Mouse (Mus musculus) layer of hippocampus, adult 11-12 months (tissue): ENCODE measurements at regions not wholly inside any gene's neighbourhood (a gene's known extent, or its start where the extent isn't known, plus 50 kb on each side); places are given as distances from the start of the nearest gene placed in this dataset.

Source experiments
- DNase-seq: peaks from one replicate; pipeline ENCODE4 v3.0.0; 2022; ENCODE audit warnings: low spot score

GRCm38 (mm10) chr3:156256719-156257118 lies 304.9 kb upstream of the Negr1 start:
- no peak for DNase-seq

GRCm38 (mm10) chr3:156264654-156265053 lies 296.9 kb upstream of the Negr1 start:
- DNase-seq, result no peak

DNA sequence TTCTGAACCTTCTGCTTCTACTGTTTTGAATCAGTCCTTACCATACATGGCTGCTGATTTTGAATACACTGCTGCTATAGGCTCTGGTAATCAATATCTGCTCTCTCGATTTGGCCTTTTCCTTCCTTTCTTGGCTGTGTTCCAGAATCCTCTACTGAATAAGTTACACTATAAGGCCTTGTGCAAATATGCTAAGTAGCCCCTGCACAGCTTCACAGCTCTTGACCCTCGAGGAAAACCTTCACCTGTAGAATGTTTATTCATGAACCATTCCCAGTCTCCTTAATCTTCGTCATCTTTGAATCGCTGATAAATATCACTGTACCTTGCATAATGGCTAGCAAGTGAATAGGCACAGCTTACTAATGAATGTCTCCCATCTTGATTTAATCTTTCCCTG lies 293.9 kb upstream of the Negr1 start:
- DNase-seq, result no peak

DNA sequence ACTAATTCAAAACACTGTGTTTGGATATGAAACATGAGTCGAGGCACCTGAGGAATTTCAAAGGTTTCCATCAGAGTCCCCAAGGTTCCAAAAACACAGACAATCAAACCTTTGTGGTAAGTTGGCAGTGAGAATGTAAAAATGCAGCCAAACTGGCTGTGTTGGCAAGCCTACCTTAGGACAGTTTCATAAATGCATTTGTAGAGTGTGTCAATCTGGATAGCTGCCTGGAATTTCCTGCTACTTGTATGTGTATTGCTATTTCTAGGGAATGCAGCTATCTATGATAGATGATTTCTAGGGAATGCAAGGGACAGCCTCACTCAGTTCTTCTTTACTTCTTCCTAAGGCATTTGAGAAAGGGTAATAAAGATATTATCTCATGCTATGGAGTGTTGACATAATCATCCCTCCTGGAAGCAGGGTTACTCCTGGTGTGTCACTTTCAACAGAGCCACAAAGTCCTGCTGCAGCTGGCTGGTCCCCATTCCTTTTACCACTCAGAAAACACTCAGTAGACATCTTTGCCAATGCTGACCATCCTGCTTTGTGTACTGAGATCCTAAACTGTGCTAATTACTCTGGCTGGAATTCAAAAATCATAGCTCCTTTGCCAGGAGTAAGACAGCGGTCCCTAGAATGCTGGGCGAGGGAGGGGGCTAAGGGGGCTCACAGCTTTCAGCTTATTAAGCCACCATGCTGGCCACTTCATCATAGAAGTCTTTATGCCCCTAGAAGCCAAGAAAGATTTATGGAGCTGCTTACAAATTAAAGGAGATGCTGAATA lies 261.4 kb upstream of the Negr1 start:
- DNase-seq, result peak; percentile 10

- DNase-seq, result no peak
Observed at GRCm38 (mm10) chr3:156301302-156301701, 260.3 kb upstream of the Negr1 start.

GRCm38 (mm10) chr3:156301745-156302144 lies 259.8 kb upstream of the Negr1 start:
- no peak for DNase-seq

GRCm38 (mm10) chr3:156304174-156304573 lies 257.4 kb upstream of the Negr1 start:
- no peak for DNase-seq

- no peak for DNase-seq
Observed at GRCm38 (mm10) chr3:156305064-156305463, 256.5 kb upstream of the Negr1 start.

DNA sequence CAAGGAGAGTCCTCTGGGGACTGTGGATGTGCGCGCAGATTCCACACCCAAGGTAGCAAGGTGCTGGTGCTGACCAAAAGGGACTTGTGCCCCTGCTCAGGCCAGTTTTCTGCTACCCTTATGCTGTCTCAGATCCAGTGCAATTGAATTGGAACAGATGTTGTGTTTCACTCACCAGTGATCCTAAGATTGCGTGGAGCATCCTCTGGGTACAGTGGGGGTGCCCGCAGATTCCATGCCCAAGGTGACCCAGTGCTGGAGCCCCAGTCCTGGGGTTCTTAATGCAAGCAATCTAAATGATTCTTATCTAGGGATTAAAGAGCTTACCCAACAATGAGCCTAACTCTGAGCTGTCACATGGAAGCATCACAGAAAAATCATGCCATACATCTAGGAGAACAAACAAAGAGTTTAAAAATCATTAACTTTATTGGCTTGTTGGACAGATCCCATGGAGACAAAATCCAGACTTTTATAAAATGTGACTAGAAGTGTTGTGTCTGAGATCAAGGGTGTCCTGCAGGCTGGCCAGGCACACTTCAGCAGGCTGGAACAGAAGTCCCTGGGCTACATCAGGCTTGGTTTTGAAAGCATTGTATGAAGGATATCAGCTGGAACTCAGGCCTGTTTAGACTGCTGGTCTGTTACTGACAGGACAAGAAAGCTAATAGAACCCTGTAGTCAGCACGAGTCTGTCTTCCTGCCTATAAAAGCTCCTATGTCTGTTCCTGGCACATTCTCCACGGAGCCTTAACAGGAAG lies 226.4 kb upstream of the Negr1 start:
- no peak for DNase-seq

DNA sequence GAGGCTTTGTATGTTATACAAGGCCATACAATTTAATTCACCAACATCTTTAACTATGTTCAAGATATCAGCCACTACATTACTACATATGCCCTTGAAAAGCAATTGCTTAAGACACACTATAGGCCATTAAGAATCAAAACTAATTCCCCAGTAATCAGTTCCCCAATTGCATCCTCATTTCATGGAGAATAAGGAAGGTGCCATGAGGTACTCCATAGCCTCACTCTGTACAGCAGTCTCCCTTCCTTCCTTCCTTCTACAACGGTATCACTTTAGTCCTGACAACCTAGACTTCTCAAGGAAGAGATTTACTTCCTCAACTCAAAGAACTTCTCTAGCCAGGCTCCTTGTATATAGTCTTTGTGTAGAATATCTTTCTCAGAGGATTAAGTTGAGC lies 220.1 kb upstream of the Negr1 start:
- DNase-seq, result no peak

GRCm38 (mm10) chr3:156351727-156352126 lies 209.9 kb upstream of the Negr1 start:
- no peak for DNase-seq

DNA sequence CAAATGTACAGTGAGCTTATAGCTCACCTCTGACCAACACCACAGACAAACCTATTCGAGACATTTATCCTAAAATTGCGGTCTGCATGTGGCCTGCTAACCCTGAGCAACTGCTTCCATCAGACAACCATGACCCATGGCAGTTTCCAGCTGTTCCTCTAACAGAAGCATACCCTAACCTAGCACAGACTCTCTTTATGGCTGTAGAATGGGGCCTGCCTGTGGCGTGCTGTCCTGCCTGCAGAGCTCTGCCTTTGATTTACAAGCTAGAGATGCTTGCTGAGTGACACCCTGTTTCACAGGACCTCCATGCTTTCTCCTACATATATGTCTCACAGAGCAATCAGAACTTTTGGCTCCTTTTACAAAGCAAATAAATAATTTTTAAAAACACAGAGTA lies 208.2 kb upstream of the Negr1 start:
- DNase-seq, result no peak

DNA sequence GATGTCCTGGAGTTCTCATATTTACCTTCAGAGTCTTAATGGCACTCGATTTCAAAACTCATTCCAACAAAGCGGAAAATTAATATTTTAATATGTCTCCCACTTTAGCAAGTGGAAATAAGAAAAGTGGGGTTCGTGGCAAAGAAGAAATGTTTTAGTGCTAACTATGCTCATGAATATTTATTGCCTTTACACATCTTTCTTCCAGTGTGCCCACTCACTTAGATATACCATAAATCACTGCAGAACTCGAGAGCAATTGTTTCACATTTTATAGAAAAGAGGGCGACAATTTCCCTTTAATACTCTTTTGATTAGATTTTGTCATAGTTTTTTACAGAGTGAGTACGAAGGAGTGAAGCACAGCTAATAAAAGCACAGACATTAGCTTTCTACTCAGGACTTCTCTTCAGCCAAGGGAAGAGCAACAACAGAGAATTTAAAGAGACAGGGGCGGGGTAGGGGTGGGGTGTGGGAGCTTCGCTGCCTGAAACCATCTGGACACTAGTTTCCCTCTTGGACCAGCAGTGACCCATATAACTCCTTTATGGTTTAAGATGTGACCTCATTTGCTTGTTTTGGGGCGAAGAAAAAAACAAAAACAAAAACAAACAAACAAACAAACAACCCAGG lies 207.6 kb upstream of the Negr1 start:
- no peak for DNase-seq

DNA sequence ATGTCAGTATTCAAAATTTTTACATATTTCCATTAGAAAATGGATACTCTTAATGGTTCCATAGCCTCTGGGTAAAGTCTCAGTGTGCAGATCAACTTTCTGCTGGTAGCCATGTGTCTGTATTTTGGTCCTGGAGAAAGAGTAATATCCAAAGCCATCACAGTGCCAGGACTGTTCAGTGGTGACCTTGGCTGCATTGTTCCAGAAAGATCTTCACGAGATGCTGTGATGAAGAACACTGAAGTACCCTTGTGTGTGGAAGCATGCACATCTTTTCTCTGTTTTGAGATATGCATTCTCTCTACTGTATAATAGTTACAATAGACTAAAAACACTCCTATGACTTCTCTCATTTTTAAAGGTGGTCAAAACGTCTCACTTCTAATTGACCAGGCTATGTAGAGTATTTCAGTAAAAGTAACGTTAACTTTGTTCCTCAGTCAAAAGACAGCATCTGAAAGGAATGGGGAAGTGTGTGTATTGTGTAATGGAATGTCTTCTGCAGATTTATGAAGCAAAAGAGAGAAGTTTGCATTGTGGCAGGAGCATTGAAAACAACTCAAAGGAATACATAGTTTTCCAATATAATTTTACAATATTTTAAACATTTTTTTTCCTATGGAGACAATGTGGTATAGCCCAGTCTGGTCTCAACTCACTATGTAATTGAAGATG lies 192.8 kb upstream of the Negr1 start:
- DNase-seq, result no peak

- no peak for DNase-seq
Observed at GRCm38 (mm10) chr3:156376717-156377116, 184.9 kb upstream of the Negr1 start.

GRCm38 (mm10) chr3:156382919-156383318 lies 178.7 kb upstream of the Negr1 start:
- DNase-seq, result no peak

- DNase-seq, result no peak
Observed at GRCm38 (mm10) chr3:156406136-156406535, 155.5 kb upstream of the Negr1 start.

GRCm38 (mm10) chr3:156407112-156407511 lies 154.5 kb upstream of the Negr1 start:
- DNase-seq, result no peak

- DNase-seq, result no peak
Observed at GRCm38 (mm10) chr3:156410126-156410525, 151.5 kb upstream of the Negr1 start.

DNA sequence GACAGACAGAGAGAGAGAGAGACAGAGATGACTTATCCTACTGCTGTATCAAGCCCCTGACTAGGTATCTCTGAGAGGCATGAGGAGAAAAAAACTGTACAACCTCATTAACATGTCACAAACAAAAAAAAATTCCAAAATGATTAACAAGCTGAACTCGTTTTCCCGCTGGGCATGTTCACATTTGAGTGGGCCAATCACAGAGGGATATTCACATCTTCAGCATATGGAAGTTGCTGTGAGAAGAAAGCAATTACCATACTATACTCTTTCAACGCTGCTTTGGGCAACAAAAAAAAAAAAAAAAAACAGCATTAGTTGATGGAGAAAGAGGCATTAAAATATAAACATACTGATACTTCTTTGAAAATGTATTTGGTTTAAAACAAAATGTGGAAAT lies 148.8 kb upstream of the Negr1 start:
- DNase-seq, result no peak

DNA sequence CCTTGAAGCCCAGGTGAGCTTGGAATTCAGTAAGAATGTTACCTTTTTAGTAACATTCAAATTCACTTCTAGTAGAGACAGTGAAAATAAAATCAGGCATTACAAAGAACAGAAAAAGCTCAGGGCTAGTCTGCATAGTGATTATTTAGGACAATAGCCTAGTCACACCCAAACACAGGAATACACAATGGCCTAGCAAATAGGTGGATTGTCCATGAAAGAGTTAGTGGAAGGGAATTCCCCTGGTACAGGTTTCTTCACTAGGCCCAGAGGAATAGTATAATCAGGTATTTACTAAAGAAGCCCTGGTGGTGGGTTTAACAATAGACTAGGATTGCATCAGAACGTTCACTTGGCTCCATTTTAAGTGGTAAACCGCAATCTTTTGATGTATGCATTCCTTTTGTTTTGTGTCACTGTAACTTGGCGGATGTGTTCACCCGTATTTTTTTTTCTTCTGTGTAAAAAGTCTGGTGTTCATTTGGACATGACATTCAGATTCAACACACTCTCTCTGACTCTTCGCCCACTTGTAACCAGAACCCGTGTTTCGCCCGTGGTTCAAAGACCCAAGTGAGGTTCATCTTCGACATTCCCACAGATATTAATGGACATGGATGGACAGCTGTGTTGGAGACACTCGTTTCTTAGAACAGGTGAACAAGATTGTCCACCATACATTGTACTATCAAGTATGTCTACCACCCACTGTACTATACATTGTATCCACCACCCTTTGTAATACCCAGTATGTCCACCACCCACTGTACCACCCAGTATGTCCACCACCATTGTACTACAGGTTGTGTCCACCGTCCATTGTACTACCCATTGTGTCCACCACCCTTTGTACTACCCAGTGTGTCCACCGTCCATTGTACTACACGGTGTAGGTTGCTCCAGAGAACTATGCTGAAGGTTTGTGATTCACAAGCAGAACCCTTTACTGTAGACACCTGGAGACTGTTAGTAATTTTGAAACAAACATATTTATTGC lies 146.9 kb upstream of the Negr1 start:
- DNase-seq, result no peak
